8 mouse cellular contexts compared by ENCODE assay signal in genomic region chr13:37482038-37482437, GRCm38 (mm10).
DNase-seq lines count a peak whose midpoint lies in the region; ATAC-seq and TF ChIP-seq lines count a peak whose summit lies in the region.

No protein-coding gene starts in this region.

- H3K4me1 ChIP-seq in kidney, postnatal 0 days (replicated peaks; ENCODE audit: insufficient read depth, low read length), result peaks cover 22% of the 10 kb centered on the region
- H3K4me1 ChIP-seq in forebrain, embryonic 13.5 days, result peaks cover 22% of the 10 kb centered on the region

- H3K4me3 ChIP-seq in layer of hippocampus, adult 2 months, result no peak overlapping the region
- H3K4me3 ChIP-seq in kidney, postnatal 0 days (replicated peaks; ENCODE audit: low read depth, low read length), result no peak overlapping the region
- H3K4me3 ChIP-seq in forebrain, embryonic 13.5 days, result no peak overlapping the region

- H3K9ac ChIP-seq in kidney, postnatal 0 days (ENCODE audit: low read depth, low read length), result no peak overlapping the region
- no peak overlapping the region for H3K9ac ChIP-seq in forebrain, embryonic 13.5 days

- no peak overlapping the region for H3K4me2 ChIP-seq in kidney, postnatal 0 days (ENCODE audit: low read length)
- no peak overlapping the region for H3K4me2 ChIP-seq in forebrain, embryonic 13.5 days

- no peak for ATAC-seq in kidney, postnatal 0 days (replicated peaks; ENCODE audit: low FRiP score, low read depth)
- ATAC-seq in activated CD4-positive, CD25-positive, alpha-beta regulatory T cell, adult 4 months, result no peak
- no peak for ATAC-seq in forebrain, embryonic 13.5 days

- no peak for TF ChIP-seq CTCF in layer of hippocampus, adult 2 months (conservative IDR thresholded peaks at IDR 0.05)
- no peak for TF ChIP-seq CTCF in kidney, postnatal 0 days (IDR thresholded peaks at IDR 0.05; ENCODE audit: low read depth)

- no peaks in the 10 kb centered on the region for H3K27me3 ChIP-seq in kidney, postnatal 0 days (ENCODE audit: insufficient read depth, low read length)
- H3K27me3 ChIP-seq in forebrain, embryonic 13.5 days, result 0 out of 2 replicates have a peak, but pooled peaks cover 4% of the 10 kb centered on the region

- peak overlapping the region; percentile 89 for H3K27ac ChIP-seq in layer of hippocampus, adult 2 months
- peak overlapping the region; percentile 64 for H3K27ac ChIP-seq in kidney, postnatal 0 days
- H3K27ac ChIP-seq in forebrain, embryonic 13.5 days, result no peak overlapping the region

- H3K9me3 ChIP-seq in kidney, postnatal 0 days (replicated peaks; ENCODE audit: low read length), result no peaks in the 10 kb centered on the region
- H3K9me3 ChIP-seq in forebrain, embryonic 13.5 days (replicated peaks), result no peaks in the 10 kb centered on the region

- 36% methylated on average over 2 of the region's 2 CpGs for WGBS in kidney, postnatal 0 days
- WGBS in forebrain, embryonic 13.5 days, result 56% methylated on average over 2 of the region's 2 CpGs

- H3K36me3 ChIP-seq in kidney, postnatal 0 days (ENCODE audit: insufficient read depth, low read length), result no peaks in the 10 kb centered on the region
- H3K36me3 ChIP-seq in forebrain, embryonic 13.5 days (ENCODE audit: poor library complexity, severe bottlenecking), result no peaks in the 10 kb centered on the region

- no peak for DNase-seq in layer of hippocampus, adult 2 months (ENCODE audit: low spot score in 2 of 2)
- DNase-seq in layer of hippocampus, adult 9-11 months, result no peak
- DNase-seq in heart, adult 18-20 months, result peak; percentile 71 to 84
- DNase-seq in kidney, postnatal 0 days (ENCODE audit: low spot score), result peak; percentile 67
- peak; percentile 80 to 90 for DNase-seq in lung, postnatal 4 days
- no peak for DNase-seq in thymus, postnatal 10 days (ENCODE audit: low spot score in 2 of 2)

Comparison
In these comparisons a context has a peak if more than half of its experiments do, and no peak if none do; other contexts are left out.
1. DNase-seq: peak in heart, adult 18-20 months (2 of 2), kidney, postnatal 0 days (single experiment) and lung, postnatal 4 days (2 of 2); none in layer of hippocampus, adult 2 months (0 of 2), layer of hippocampus, adult 9-11 months (single experiment) and thymus, postnatal 10 days (0 of 2).